Mouse (Mus musculus) kidney, postnatal 25 days (tissue): ENCODE results near the gene Kank2.
A peak's percentile ranks its signal among the peaks of the same experiment; 100 is the strongest.

Experiments used
- DNase-seq, 2 experiments: peaks; one replicate each; pipeline ENCODE4 v3.0.0; 2021; ENCODE audit warnings: mixed read lengths in 2 of 2

Gene Kank2

DNA sequence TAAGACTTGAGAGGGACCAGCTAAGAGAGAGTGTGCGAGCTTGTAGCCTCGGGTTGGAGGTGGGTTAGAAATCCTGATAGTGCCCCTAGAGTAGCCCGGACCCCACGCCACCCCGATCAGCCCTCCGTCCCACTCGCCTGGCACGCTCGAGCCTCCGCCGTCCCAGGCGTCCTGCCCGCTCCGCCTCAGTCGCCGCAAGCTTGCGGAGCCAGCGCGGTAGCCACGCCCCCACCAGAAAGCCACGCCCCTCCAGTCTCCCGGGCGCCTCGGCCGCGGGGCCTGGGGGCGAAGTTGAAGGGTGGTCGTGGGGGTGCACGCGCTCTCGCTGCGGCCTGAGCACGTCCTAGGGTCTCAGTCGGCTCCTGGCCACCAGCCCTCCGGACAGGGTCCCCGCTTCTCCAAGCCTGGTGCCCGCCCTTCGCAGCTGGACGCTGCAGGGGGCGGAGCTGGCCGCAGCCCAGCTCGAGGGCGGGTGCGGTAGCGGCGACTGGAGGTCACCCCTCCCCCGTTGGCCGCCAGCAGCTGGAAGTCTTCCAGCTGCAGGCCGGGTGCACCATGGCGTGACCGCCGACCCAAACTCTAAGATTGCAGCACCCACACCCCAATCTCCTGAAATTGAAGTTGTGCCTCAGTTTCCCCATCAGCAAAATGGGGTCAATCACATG is at the start of gene Kank2:
TSS of gene Kank2 (minus strand) at position 400 of the 665 bp plus-strand sequence.
- DNase-seq, result peak; percentile 93

DNA sequence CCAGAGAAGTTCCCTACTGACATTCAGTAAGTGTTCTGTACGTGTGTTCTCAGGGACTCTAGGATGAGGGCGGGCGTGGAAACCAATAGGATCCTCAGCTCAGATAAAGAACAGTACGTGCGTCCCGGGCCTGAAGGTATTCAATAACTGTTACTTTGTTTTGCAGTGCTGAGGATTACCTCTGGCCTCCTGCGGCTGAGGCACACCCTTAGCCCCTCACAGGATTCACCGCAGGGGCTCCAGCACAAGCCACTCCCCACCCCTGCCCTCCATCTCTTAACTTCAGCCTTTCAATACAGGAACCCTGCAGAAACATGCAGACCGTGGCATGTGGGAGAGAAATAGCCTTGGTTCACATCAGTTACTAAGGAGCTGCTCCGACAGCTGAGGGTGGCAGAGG is 49.4 kb upstream of the Kank2 start:
- no peak for DNase-seq

DNA sequence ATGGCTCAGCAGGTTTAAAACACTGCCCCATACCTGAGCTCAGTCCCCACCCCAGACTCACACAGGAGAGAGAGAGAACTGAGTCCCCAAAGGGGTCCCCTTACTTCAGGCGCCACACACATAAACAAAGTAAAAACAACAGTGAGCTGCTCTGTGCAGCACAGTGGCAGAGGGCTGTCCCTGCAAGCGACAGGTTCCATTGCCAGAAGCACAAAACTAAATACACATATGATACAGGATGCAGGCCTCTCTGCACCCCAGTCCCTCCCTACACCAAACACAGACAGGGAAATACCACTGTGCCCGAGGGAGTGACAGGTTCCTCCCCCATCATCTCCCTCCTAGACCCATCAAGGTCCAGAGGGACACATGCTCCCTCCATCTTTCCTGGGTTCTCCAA is 48.9 kb upstream of the Kank2 start:
- DNase-seq, result peak in 1 of 2 experiments; percentile 36

DNA sequence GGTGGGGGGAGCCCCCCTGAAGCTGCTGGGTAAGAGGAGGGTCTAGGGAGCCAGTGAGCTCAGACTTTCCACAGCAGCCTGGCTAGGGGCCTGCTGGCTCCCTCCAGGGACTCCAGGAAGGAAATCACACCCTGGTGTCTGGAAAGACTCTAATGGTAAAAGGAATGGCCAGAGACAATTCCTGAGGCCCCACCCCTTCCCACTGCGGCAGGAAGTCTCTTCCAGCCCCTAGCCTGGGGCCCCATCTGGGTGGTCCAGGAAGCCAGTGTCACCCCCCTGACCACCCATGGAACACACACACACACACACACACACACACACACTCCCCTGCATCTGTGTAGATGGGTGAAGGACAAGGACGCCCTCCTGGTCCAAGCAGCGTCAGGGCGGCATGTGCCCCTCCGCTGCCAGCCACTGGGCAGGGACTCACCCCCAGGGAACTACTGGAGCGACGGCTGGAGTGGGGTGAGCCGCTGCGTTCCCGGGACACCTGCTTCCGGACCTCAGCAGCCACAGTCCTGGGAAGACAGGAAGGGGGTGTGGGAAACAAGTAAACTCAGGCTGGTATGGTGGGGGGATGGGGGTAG is 48.3 kb upstream of the Kank2 start:
- peak; percentile 76 to 88 for DNase-seq

DNA sequence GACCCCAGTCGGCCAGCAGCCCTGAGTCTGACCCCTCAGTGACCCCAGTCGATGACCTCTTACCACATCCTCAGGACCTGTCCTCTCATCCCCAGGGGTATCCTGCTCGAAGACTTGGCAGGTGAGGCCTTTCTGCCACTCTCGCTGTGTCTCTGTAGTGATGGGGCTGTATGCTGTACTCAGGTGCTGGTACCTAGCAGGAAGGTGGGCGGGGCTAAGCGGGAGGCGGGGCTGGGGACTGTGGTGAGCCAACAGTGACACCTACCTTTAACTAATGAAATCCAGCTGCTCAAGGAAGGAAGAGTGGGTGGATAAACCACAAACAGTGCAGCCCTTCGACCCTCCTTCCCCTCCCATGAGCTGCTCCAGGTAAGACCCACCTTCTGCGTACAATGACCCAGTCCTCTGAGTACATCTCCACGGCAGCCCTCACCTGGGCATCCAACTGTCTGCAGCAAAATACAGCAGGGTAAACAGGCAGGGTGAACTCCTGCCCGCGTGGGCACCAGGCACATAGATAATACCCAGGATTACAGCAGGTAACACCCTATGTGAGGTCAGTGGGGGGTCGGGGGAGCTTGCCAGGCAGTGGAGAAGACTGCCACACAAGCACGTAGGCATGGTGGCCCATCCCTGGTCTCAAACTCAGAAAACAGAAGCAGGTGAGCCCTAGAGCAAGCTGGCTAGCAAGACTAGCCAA is 47.0 kb upstream of the Kank2 start:
- peak; percentile 71 to 72 for DNase-seq

DNA sequence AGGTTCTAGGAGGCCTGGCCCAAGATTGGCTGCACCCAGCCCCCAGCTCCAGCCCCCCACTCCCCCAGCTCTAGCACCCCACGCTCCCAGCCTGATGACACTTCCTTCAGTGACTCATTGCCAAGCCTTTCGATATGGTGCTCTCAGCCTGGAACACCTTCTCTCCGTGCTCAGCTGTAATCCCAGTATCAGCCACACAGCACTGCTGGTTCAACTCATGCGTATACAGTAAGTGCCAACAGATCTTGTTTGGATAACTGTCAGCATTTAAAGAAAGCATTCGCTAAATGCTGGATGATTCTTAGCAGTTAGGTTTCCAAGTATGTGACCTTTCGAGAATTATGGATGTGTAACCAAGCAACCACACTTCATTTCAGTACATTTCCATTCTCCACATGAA is 44.5 kb upstream of the Kank2 start:
- DNase-seq, result no peak

DNA sequence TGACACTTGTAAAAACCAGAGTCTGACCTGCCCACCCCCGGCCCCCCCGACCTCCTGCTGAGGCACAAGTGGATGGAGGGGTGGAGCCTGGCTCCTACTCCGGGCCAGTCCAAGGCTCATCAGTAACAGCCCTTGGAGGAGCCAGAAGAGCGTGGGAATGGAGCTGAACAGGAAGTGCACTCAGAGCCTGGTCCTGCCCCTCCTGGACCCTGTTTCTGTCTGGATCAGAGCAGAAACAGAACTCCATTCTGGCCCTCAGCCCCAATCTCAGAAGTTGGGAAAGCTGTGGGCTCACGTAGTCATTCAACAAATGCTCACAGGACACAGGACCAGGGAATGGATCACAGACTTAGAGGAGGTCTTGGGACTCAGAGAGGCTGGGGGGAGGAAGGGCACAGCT is 43.8 kb upstream of the Kank2 start:
- DNase-seq, result peak; percentile 56 to 79

DNA sequence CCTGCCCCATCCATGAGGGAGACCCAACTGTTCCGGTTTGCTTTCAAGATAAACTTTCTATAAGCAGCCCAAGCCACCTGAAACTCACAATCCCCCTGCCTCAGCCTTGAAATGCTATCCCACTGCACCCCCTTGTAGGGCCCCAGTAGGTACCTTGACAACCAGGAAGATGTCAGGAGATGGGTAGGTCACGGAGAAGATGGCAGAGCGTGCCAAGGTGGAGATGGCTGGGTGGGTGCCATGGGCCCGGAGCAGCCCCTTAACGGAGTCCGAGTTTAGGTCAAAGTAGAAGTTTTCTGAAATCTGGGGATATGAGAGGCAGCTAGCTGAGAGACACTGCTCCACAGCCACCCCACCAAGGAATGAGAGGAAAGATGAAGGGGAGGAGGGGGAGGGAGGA is 42.8 kb upstream of the Kank2 start:
- DNase-seq, result no peak

DNA sequence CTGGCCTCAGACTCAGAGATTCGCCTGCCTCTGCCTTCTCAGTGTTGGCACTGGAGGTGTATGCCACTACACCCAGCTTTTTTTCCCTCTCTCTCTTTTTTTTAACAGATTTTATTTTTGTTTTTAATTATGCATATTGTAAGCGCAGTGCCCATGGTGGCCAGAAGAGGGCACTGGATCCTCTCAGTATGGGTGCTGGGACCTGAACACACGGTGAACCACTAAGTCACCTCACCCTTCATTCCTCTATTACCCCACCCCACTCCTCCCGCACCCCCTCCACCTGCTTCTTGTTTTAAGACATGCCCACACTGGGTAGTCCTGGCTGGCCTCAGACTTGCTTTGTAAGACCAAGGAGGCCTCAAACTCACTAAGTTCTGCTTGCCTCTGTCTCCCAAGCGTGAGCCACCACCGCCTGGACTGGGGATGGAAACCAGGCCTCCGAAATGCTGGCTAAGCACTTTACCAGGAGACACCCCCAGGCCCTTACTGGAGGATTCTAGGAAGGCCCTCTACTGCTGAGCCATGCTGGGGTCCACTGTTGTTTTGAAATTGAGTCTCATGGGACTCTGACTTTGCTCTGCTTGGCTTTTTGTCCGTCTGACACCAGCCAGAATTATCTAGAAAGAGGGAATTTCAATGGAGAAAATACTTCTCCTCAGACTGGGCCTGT is 41.7 kb upstream of the Kank2 start:
- peak in 1 of 2 experiments; percentile 80 for DNase-seq

DNA sequence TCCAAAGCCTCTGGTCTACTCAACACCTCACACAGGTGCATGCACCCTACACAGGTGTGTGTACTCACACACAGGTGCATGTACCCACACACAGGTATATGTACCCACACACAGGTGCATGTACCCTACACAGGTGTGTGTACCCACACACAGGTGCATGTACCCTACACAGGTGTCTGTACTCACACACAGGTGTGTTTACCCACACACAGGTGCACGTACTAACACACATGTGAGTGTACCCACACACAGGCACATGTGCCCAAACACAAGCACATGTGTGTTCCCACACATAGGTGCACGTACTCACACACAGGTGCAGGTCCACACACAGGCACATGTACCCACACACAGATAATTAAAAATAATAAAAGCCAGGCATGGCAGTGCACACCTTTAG is 39.1 kb upstream of the Kank2 start:
- DNase-seq, result no peak

DNA sequence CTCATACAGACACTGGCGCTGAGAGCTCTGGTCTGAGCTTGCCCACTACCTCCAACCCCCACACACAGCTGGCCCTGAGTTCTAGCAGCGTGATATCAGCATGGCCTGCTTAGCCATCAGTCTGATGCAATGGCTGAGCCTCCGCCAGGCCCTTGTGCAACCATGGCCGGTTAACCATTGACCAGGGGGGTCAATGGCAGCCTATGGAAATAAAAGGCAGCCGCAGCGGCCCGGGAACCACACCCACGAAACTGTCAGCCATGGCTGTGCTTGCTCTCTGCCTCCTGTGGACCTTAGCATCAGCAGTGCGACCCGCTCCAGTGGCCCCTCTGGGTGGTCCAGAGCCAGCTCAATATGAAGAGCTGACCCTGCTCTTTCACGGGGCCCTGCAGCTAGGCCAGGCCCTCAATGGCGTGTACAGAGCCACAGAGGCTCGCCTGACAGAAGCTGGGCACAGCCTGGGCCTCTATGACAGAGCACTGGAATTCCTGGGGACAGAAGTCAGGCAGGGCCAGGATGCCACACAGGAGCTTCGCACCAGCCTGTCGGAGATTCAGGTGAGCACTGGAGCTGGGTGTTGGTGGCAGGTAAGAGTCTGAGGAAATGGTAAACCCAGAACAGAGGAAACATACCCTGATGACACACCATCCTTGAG is 36.8 kb upstream of the Kank2 start, which contains the start of gene Angptl8:
TSS of gene Angptl8 (plus strand) at position 253 of the 655 bp plus-strand sequence.
- peak; percentile 83 to 92 for DNase-seq

DNA sequence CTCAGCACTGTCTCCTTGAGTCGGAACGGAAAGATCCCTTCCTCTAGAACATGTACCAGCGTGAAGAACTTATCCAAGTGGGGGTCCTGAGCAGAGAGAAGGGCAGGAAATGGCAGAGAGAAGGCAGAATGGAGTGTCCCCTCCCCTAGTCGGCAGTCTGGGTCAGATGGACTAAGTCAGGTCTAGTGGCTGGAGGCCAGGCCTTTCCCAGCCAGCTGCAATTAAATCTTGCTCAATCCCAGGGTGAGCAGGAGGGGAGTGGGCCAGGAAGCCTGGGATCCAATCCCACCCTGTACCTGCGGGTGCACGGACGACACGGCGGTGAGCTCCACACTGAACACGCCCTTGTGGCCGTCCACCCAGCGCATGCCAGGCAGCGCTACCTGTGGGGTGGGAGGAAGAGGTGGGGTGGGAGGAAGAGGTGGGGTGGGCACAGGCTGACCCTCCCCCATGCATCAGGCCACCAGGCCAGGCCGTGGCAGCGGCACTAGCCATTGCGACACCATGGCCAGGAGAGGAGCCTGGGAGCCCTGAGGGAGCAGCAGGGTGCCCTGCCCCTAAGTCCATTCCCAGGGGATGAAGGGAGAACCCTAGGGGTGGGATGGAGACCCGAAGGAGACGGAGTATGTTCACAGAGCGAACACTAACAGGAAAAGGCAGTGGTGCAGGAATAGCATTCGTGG is 33.2 kb upstream of the Kank2 start:
- peak in 1 of 2 experiments; percentile 53 for DNase-seq

DNA sequence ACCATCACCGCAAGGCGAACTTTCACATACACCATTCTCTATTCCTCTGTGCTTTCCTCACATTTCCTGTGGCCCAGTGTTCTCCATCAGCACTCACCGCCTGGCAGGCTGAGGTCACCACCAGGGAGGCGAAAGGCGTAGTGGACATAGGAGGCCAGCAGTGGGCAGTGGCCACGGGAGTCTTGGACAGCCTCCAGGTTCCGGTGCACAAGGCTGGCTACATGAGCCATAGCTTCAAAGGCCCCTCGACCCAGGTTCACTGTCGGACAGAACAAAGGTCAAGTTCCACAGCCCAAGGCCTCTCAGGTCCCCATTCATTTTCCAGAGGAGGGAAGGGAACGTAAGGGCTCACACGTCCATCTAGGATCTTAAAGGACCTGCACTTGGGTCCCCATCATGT is 32.4 kb upstream of the Kank2 start:
- DNase-seq, result peak; percentile 71 to 92

DNA sequence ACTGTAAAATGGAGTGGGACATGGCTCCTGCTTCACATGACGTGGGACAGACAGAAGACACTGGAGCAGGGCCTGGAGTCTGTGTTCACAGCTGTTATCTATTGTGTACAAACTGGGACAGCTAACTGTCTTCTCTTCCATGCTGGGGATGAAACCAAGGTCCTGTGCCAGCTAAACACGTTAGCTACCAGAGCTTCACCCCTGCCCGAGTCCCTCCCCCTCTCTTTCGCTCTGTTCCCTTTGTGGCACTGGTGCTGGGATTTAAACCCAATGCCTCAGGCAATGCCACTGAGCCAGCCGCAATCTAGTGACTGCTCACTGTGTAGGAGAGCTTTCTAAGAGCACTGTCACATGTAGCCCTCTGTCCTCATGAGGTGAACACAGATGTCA is 31.9 kb upstream of the Kank2 start:
- no peak for DNase-seq

DNA sequence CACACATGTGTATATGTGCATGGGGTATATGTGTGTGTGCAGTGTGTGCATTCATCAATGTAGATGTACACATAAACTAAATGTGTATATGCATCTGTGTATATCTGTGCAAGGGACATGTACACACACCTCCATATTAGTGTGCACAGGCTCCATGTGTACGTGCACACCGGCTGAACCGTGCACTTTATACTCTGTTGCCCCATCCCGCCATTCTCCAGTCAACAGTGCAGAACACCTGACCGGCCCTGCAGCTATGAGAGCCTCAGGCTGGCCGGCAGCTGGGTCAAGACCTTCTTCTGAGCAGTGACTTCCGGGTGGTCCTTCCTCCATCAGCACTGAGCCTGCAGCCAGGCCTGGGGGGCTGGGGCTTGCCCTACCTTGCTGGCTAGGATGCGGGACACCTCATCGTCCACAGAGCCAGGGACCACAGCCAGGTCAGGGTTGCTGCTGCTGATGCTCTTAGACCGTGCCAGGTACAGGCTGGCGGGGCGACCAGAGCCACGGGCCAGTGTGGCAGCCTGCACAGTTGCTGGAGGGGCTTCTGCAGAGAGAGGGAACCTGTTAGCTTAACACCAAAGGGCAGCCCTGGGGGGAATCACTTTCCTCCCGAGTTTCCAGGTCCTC is 31.4 kb upstream of the Kank2 start:
- no peak for DNase-seq

DNA sequence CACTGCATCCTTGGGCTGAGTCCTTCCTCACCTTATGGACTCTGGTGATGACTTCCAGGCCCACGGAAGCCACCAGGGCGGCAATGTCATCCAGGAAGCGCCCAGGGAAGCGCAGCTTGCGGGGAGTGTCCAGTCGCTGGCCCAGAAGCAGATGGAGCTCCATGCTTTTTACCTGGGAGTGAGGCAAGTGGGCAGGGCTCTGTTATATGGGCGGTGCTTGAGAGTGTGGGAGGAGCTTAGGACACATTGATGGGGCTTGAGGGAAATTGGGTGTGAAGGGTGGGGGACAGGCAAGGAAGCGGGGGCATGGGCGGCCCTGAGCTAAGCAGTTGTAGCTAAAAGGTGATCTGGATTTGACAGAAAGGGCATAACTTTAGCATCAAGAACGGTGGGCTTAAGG is 25.8 kb upstream of the Kank2 start:
- no peak for DNase-seq

DNA sequence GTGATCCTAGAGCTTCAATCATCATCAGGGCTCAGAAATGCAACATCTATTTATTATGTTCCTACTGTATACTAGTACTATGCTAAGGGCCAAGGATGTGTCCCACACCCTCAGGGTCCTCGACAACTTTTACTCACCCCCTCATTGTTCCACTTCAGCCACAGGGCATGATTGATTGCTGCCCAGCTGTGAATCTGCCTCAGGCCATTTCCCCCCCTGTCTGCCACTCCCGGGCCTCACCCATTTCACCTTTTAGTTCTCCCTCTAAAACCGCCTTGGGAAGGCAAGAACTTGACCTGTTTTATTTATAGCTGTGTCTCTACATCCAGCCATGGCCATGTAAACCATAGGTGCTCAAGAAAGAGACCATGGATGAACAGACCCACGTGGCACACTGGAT is 25.4 kb upstream of the Kank2 start:
- DNase-seq, result no peak

DNA sequence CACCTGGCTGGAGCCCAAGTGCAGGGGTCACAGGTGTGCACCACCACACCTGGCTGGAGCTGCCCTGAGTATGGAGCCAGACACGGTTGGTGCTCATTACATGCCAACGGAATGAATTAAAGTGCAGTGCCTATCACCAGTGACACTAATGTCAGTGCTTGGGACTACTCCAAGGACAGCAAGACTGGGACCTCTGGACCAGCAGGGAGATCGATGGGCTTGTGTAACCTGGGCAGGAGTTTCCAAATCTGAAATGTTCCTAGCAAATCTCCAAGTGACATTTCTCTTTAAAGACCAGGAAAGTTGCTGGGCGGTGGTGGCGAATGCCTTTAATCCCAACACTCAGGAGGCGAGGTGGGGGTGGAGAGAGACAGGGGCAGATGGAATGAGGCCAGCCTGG is 24.1 kb upstream of the Kank2 start:
- DNase-seq, result no peak

DNA sequence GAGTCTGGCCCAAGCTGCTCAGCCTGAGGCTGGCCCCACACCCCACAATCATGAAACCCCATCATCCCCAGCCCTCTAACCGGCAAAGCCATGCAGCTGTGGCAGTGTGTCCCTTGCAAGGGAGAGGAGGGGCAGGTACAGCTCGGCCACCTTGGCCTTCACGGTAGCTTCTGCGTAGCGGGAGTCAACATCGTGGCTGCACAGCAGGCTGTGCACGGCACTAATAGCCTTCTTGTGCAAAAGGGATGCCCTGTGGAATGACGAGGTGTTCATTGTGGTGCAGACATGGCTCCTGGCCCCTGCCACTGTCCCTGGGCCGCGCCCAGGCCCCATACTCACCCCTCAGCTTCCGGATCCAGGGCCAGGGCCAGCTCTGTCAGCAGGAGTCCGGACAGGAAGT is 21.6 kb upstream of the Kank2 start:
- DNase-seq, result no peak

DNA sequence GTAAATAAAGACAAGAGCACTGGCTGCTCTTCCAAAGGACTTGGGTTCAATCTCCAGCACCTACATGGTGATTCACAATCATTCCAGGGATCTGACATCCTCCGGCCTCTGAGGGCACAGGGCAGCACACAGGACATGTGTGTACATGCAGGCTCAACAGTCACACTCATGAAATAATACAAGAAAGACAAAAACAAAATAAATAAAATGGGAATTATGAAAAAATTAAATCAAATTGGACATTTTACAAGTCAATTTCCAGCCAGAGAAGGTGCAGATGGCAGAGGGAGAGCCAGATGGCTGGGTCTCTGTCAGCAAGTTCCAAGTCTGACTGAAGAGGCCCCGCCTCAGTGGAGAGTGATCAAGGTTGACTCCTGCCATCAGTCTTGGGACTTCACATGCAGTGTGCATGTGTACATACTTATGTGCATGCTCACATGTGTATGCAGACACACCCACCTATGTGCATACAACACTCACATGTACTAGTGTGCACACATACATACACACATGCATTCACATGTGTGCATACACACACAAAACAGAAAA is 20.7 kb upstream of the Kank2 start:
- no peak for DNase-seq

DNA sequence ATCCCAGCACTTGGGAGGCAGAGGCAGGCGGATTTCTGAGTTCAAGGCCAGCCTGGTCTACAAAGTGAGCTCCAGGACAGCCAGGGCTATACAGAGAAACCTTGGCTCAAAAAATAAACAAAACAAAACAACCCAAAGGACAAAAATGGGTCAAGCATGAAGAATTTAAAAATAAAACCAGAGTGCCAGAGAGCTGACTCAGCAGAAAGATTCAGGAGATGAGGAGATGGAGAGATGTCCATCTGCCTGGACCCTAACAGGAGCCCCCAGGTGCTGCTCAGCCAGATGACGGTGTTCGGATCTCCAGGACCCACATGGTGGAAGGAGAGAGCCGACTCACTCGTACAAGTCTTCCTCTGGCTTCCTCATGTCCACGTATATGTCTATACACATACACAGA is 20.0 kb upstream of the Kank2 start:
- DNase-seq, result no peak

DNA sequence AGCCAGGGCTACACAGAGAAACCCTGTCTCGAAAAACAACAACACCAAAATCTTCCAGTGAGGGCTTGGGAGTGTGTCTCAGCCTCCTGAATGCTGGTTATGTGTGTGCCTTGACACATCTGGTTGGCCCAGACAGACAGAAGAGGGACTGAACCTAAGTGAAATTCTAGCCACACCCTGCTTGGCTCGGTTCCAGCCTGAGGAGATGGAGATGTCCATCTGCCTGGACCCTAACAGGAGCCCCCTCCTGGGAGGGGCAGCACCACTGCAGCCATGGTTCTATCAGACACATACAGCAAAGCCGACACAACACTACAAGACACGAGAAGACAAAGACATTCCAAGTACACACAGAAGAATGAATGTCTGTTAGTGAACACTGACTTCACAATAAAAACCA is 19.6 kb upstream of the Kank2 start:
- DNase-seq, result peak in 1 of 2 experiments; percentile 38
